Mouse (Mus musculus) macrophage (primary cell): ENCODE results near the gene Unc13a. TPM values are rescaled to one million over a fixed set of nuclear protein-coding genes. Genes with fewer than 3 reads are reported as not detected.
A peak's percentile ranks its signal among the peaks of the same experiment; 100 is the strongest.

ENCODE experiments used
- H3K27ac ChIP-seq: fragments of 350-480 bp; formaldehyde crosslinking; 2 replicates; pipeline ENCODE4 v1.9.0; 2021
- H3K36me3 ChIP-seq: fragments of 350-480 bp; formaldehyde crosslinking; 2 replicates; pipeline ENCODE4 v1.9.0; 2021; ENCODE audit errors: inconsistent target
- H3K4me3 ChIP-seq: fragments of 350-480 bp; formaldehyde crosslinking; 2 replicates; pipeline ENCODE4 v1.9.0; 2021; ENCODE audit errors: inconsistent target
- H3K79me2 ChIP-seq: fragments of 350-480 bp; formaldehyde crosslinking; 2 replicates; pipeline ENCODE4 v1.9.0; 2021; ENCODE audit errors: inconsistent target
- whole genome bisulfite sequencing: methylation state at CpG from one replicate; pipeline ENCODE4 v1.1.7; 2026; ENCODE audit warnings: inconsistent platforms; ENCODE audit not compliant: missing documents; 5-methylcytosine and 5-hydroxymethylcytosine counted together
- polyA plus RNA-seq: library from polyadenylated mRNA; stranded (reverse); fragments of 250-400 nt; gene quantifications from 3 replicates; pipeline ENCODE4 v1.2.4, GENCODE M21; 2018; ENCODE audit warnings: inconsistent platforms

Unc13a gene
- polyA plus RNA-seq, 1 experiment from 2014 or later: 0.98 TPM

GRCm38 (mm10) chr8:71665331-71666130, 6.0 kb downstream of the Unc13a start:
- Histone ChIP-seq H3K27ac (peak overlapping the region; percentile 81), H3K4me3 (peak overlapping the region; percentile 29), H3K79me2 (no peaks in the 10 kb centered on the region), H3K36me3 (no peaks in the 10 kb centered on the region)
- 9% methylated on average over 18 of the region's 22 CpGs for WGBS

GRCm38 (mm10) chr8:71660325-71661120, 11.0 kb downstream of the Unc13a start:
- 22% methylated on average over 36 of the region's 36 CpGs for WGBS
- Histone ChIP-seq H3K4me3 (no peak overlapping the region), H3K27ac (no peak overlapping the region), H3K79me2 (no peaks in the 10 kb centered on the region), H3K36me3 (no peaks in the 10 kb centered on the region)

GRCm38 (mm10) chr8:71659751-71660150, 11.8 kb downstream of the Unc13a start:
- no peaks in the 10 kb centered on the region for H3K36me3 ChIP-seq
- no peak overlapping the region for H3K4me3 ChIP-seq
- no peaks in the 10 kb centered on the region for H3K79me2 ChIP-seq
- 77% methylated on average over 1 of the region's 1 CpGs for WGBS
- H3K27ac ChIP-seq: no peak overlapping the region

- 29% methylated on average over 15 of the region's 17 CpGs for whole genome bisulfite sequencing
- no peak overlapping the region for H3K4me3 ChIP-seq
- H3K27ac ChIP-seq: no peak overlapping the region
- no peaks in the 10 kb centered on the region for H3K36me3 ChIP-seq
- no peaks in the 10 kb centered on the region for H3K79me2 ChIP-seq
Measured at GRCm38 (mm10) chr8:71658515-71659049, 13.0 kb downstream of the Unc13a start.

- Histone ChIP-seq H3K4me3 (no peak overlapping the region), H3K27ac (no peak overlapping the region), H3K36me3 (no peaks in the 10 kb centered on the region), H3K79me2 (no peaks in the 10 kb centered on the region)
- 29% methylated on average over 9 of the region's 9 CpGs for WGBS
Measured at GRCm38 (mm10) chr8:71657816-71658215, 13.7 kb downstream of the Unc13a start.

- WGBS: 4% methylated on average over 22 of the region's 24 CpGs
- H3K4me3 ChIP-seq: no peak overlapping the region
Measured at GRCm38 (mm10) chr8:71654600-71654999, 17.0 kb downstream of the Unc13a start.

GRCm38 (mm10) chr8:71645510-71645909, 26.0 kb downstream of the Unc13a start:
- H3K4me3 ChIP-seq: no peak overlapping the region
- H3K27ac ChIP-seq: no peak overlapping the region
- 89% methylated on average over 9 of the region's 9 CpGs for WGBS
- H3K36me3 ChIP-seq: no peaks in the 10 kb centered on the region
- H3K79me2 ChIP-seq: no peaks in the 10 kb centered on the region

More at GRCm38 (mm10) chr8:71654600-71654999, 17.0 kb downstream of the Unc13a start:
- Histone ChIP-seq H3K79me2 (no peaks in the 10 kb centered on the region), H3K27ac (no peak overlapping the region), H3K36me3 (no peaks in the 10 kb centered on the region)

- Histone ChIP-seq H3K79me2 (no peaks in the 10 kb centered on the region), H3K4me3 (no peak overlapping the region), H3K27ac (no peak overlapping the region), H3K36me3 (no peaks in the 10 kb centered on the region)
- 99% methylated on average over 4 of the region's 4 CpGs for WGBS
Measured at GRCm38 (mm10) chr8:71639318-71639717, 32.2 kb downstream of the Unc13a start.

GRCm38 (mm10) chr8:71638321-71638720, 33.2 kb downstream of the Unc13a start:
- H3K4me3 ChIP-seq: no peak overlapping the region
- 93% methylated on average over 6 of the region's 6 CpGs for WGBS
- no peaks in the 10 kb centered on the region for H3K36me3 ChIP-seq
- no peak overlapping the region for H3K27ac ChIP-seq
- H3K79me2 ChIP-seq: no peaks in the 10 kb centered on the region

- Histone ChIP-seq H3K79me2 (no peaks in the 10 kb centered on the region), H3K27ac (no peak overlapping the region), H3K36me3 (no peaks in the 10 kb centered on the region), H3K4me3 (no peak overlapping the region)
- 78% methylated on average over 8 of the region's 8 CpGs for WGBS
Measured at GRCm38 (mm10) chr8:71637149-71638095, 34.1 kb downstream of the Unc13a start.

- H3K79me2 ChIP-seq: no peaks in the 10 kb centered on the region
- H3K27ac ChIP-seq: no peak overlapping the region
- H3K36me3 ChIP-seq: no peaks in the 10 kb centered on the region
- WGBS: 15% methylated on average over 26 of the region's 26 CpGs
- H3K4me3 ChIP-seq: no peak overlapping the region
Measured at GRCm38 (mm10) chr8:71633981-71634667, 37.4 kb downstream of the Unc13a start.

- no peak overlapping the region for H3K27ac ChIP-seq
- H3K36me3 ChIP-seq: no peaks in the 10 kb centered on the region
- WGBS: 2% methylated on average over 19 of the region's 22 CpGs
- no peak overlapping the region for H3K4me3 ChIP-seq
- H3K79me2 ChIP-seq: no peaks in the 10 kb centered on the region
Measured at GRCm38 (mm10) chr8:71633164-71633563, 38.4 kb downstream of the Unc13a start.

GRCm38 (mm10) chr8:71631897-71632296, 39.7 kb downstream of the Unc13a start:
- H3K79me2 ChIP-seq: no peaks in the 10 kb centered on the region
- 5% methylated on average over 2 of the region's 2 CpGs for WGBS
- H3K27ac ChIP-seq: peak overlapping the region; percentile 81
- no peak overlapping the region for H3K4me3 ChIP-seq
- no peaks in the 10 kb centered on the region for H3K36me3 ChIP-seq
